Mouse (Mus musculus) ovary, postnatal 14 days (tissue): ENCODE results near the gene Cygb.
"Not testable (repeated sequence)": the region's sequence is repeated elsewhere in the genome, so short reads cannot be mapped to it uniquely, and the experiment has no call there.

Experiments used
- DNase-seq: peaks from one replicate; pipeline ENCODE4 v3.0.0; 2022; ENCODE audit warnings: low spot score

The Cygb gene

GRCm38 (mm10) chr11:116636607-116637006 is 17.5 kb downstream of the Cygb start:
- not testable (repeated sequence) for DNase-seq

- no peak for DNase-seq
Observed at GRCm38 (mm10) chr11:116632962-116633361, 21.2 kb downstream of the Cygb start.

- DNase-seq, result no peak
Observed at GRCm38 (mm10) chr11:116630171-116630965, 23.7 kb downstream of the Cygb start.

- DNase-seq, result no peak
Observed at GRCm38 (mm10) chr11:116629472-116629871, 24.6 kb downstream of the Cygb start.

- DNase-seq, result peak; percentile 95
Observed at GRCm38 (mm10) chr11:116628712-116629111, 25.4 kb downstream of the Cygb start.

- no peak for DNase-seq
Observed at GRCm38 (mm10) chr11:116627072-116628020, 26.8 kb downstream of the Cygb start.

GRCm38 (mm10) chr11:116626299-116627071 is 27.6 kb downstream of the Cygb start, which contains the start of gene Rhbdf2:
Gene Rhbdf2 (minus strand): TSS chr11:116627019.
- DNase-seq, result no peak

- no peak for DNase-seq
Observed at GRCm38 (mm10) chr11:116625081-116626000, 28.8 kb downstream of the Cygb start.

- peak; percentile 86 for DNase-seq
Observed at GRCm38 (mm10) chr11:116624131-116624832, 29.8 kb downstream of the Cygb start.

- no peak for DNase-seq
Observed at GRCm38 (mm10) chr11:116623281-116624124, 30.6 kb downstream of the Cygb start.

- DNase-seq, result no peak
Observed at GRCm38 (mm10) chr11:116621258-116621704, 32.8 kb downstream of the Cygb start.

- no peak for DNase-seq
Observed at GRCm38 (mm10) chr11:116620559-116621253, 33.4 kb downstream of the Cygb start.

GRCm38 (mm10) chr11:116620073-116620472 is 34.0 kb downstream of the Cygb start:
- DNase-seq, result no peak

GRCm38 (mm10) chr11:116619561-116619960 is 34.6 kb downstream of the Cygb start:
- no peak for DNase-seq

GRCm38 (mm10) chr11:116619156-116619555 is 35.0 kb downstream of the Cygb start:
- no peak for DNase-seq

- no peak for DNase-seq
Observed at GRCm38 (mm10) chr11:116618666-116619065, 35.4 kb downstream of the Cygb start.

GRCm38 (mm10) chr11:116617641-116618040 is 36.5 kb downstream of the Cygb start:
- no peak for DNase-seq

- no peak for DNase-seq
Observed at GRCm38 (mm10) chr11:116616438-116617118, 37.5 kb downstream of the Cygb start.
